Mouse (Mus musculus) midbrain, postnatal 0 days (tissue): ENCODE measurements around the gene Tspan14. TPM values are rescaled to one million over a fixed set of nuclear protein-coding genes. Genes with fewer than 3 reads are reported as not detected.

ENCODE experiments used
- ATAC-seq: fragments of 200-750 bp; cut with Nextera tagmentation; 2 replicates; pipeline ENCODE4 v1.8.0; 2017; ENCODE audit warnings: moderate number of reproducible peaks, mild to moderate bottlenecking, moderate TSS enrichment, moderate library complexity; ENCODE audit not compliant: low FRiP score
- DNase-seq: peaks from one replicate; pipeline ENCODE4 v3.0.0-alpha.2; 2015; ENCODE audit warnings: low spot score
- H3K27ac ChIP-seq: fragments of 300-500 bp; sonication (generic); 2 replicates; pipeline ENCODE4 v1.5.1; 2014; ENCODE audit warnings: low read depth, mild to moderate bottlenecking, low read length, mixed read lengths
- H3K27me3 ChIP-seq: fragments of 300-500 bp; sonication (generic); 2 replicates; pipeline ENCODE4 v1.6.1; 2014; ENCODE audit warnings: low read length, control low read depth, mixed read lengths; ENCODE audit not compliant: insufficient read depth
- H3K36me3 ChIP-seq: fragments of 300-500 bp; sonication (generic); 2 replicates; pipeline ENCODE4 v1.6.1; 2014; ENCODE audit warnings: low read length, control low read depth, mixed read lengths; ENCODE audit not compliant: insufficient read depth
- H3K4me1 ChIP-seq: fragments of 300-500 bp; sonication (generic); 2 replicates; pipeline ENCODE4 v1.6.1; 2014; ENCODE audit warnings: mild to moderate bottlenecking, control low read depth, antibody characterized with exemption, low read length, mixed read lengths; ENCODE audit not compliant: insufficient read depth
- H3K4me2 ChIP-seq: fragments of 300-500 bp; sonication (generic); 2 replicates; pipeline ENCODE4 v1.6.1; 2014; ENCODE audit warnings: low read depth, mild to moderate bottlenecking, low read length, mixed read lengths; ENCODE audit not compliant: poor library complexity, severe bottlenecking
- H3K4me3 ChIP-seq: fragments of 300-500 bp; sonication (generic); 2 replicates; pipeline ENCODE4 v1.5.1; 2014; ENCODE audit warnings: low read depth, mild to moderate bottlenecking, low read length, moderate library complexity
- H3K9ac ChIP-seq: fragments of 300-500 bp; sonication (generic); replicated peaks from 2 replicates; pipeline ENCODE4 v1.6.1; 2014; ENCODE audit warnings: mild to moderate bottlenecking, low read length, moderate library complexity, mixed read lengths; ENCODE audit not compliant: poor library complexity, severe bottlenecking
- H3K9me3 ChIP-seq: fragments of 300-500 bp; sonication (generic); 2 replicates; pipeline ENCODE4 v1.6.1; 2016; ENCODE audit warnings: low read length, control low read depth
- CTCF ChIP-seq: IDR thresholded peaks from 2 replicates; pipeline ENCODE4 v1.5.1; 2016; ENCODE audit warnings: antibody characterized with exemption, mild to moderate bottlenecking
- WGBS: fragments of 180-500 bp; shearing (Covaris S2); extraction: QIAGEN DNeasy Blood & Tissue Kit; methylation state at CpG from one replicate; pipeline ENCODE4 v1.1.7; 2014; 5-methylcytosine and 5-hydroxymethylcytosine counted together
- polyA plus RNA-seq: library from polyadenylated mRNA; unstranded; fragments of >200 nt; fragmentation: Nextera tagmentation; extraction: Ambion mirVana; gene quantifications from 2 replicates; pipeline ENCODE4 v1.2.1, GENCODE M21; 2015
- total RNA-seq: library from RNA; depleted of rRNA; stranded (reverse); fragments of >200 nt; gene quantifications from 2 replicates; pipeline ENCODE4 v1.2.3, GENCODE M21; 2014; rRNA removed

Gene Tspan14
- total RNA-seq (31.2 and 31.8 TPM in 2 replicates), polyA plus RNA-seq (28.3 and 31.3 TPM in 2 replicates)

DNA sequence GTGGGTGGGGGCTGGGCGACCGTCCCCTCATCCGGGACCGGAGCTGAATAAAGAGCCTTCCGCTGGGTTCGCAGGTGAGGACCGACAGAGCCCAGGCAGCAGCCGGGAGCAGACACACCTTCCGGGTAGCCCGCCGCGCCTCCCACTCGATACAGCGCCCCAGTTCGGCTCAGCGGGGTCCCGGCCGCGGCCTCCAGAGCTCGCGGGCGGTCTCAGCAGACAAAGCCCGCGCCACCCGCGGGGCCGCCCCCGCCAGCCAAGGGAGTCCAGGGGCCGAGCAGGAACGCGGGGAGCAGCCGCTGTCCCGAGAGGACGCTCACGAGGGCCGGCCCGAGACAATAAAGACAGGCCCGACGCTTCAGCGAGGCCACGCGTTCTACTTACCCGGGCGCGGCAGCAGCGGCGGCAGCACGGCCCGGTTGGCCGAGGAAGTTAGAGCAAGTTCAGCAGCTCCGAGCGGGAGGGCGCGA is at the start of gene Tspan14:
Gene Tspan14, minus strand, starts transcription at position 416 of the 470 bp plus-strand sequence.
- DNase-seq (no peak), ATAC-seq (peak; percentile 57; the same call in 1 of the 2 replicates)
- H3K9ac ChIP-seq, result peak within 1 kb of the TSS; percentile 83
- no peaks in the 10 kb centered on the region for H3K27me3 ChIP-seq
- no peaks in the 10 kb centered on the region for H3K9me3 ChIP-seq
- no peak for TF ChIP-seq CTCF
- H3K4me1 ChIP-seq, result peaks cover 5% of the 10 kb centered on the region
- peak within 1 kb of the TSS; percentile 90 for H3K27ac ChIP-seq
- under 1% methylated on average over 50 of the region's 54 CpGs for WGBS
- no peaks in the 10 kb centered on the region for H3K36me3 ChIP-seq
- peak within 1 kb of the TSS; percentile 87 for H3K4me2 ChIP-seq
- H3K4me3 ChIP-seq, result peak within 1 kb of the TSS; percentile 77

DNA sequence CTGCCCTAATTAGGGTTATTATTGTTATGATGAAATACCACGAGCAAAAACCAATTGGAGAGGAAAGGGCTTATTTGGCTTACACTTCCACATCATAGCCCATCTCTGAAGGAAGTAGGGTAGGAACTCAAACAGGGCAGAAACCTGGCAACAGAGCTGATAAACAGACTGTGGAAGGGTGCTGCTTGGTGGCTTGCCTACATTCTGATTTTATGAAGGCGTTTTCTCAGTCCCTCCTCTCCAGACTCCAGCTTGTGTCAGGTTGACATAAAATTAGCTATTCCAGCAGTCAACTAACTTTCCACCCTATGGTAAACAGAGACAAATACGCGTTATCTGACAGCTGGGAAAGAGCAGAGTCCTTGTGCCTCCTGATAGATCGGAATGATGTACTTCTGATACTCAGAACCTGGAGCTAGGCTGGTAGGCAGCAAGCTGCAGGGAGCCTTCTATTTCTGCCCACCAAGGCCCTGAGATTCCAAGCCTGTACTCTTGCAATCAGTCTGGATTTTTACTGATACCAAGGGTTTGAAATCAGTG is 48.2 kb upstream of the Tspan14 start:
- H3K4me1 ChIP-seq, result no peaks in the 10 kb centered on the region
- WGBS, result 76% methylated on average over 5 of the region's 5 CpGs
- H3K9me3 ChIP-seq, result no peaks in the 10 kb centered on the region
- no peak overlapping the region for H3K9ac ChIP-seq
- no peaks in the 10 kb centered on the region for H3K36me3 ChIP-seq
- H3K4me3 ChIP-seq, result no peak overlapping the region
- ATAC-seq (no peak), DNase-seq (no peak)
- no peak overlapping the region for H3K27ac ChIP-seq
- no peak for TF ChIP-seq CTCF
- no peak overlapping the region for H3K4me2 ChIP-seq
- H3K27me3 ChIP-seq, result no peaks in the 10 kb centered on the region

DNA sequence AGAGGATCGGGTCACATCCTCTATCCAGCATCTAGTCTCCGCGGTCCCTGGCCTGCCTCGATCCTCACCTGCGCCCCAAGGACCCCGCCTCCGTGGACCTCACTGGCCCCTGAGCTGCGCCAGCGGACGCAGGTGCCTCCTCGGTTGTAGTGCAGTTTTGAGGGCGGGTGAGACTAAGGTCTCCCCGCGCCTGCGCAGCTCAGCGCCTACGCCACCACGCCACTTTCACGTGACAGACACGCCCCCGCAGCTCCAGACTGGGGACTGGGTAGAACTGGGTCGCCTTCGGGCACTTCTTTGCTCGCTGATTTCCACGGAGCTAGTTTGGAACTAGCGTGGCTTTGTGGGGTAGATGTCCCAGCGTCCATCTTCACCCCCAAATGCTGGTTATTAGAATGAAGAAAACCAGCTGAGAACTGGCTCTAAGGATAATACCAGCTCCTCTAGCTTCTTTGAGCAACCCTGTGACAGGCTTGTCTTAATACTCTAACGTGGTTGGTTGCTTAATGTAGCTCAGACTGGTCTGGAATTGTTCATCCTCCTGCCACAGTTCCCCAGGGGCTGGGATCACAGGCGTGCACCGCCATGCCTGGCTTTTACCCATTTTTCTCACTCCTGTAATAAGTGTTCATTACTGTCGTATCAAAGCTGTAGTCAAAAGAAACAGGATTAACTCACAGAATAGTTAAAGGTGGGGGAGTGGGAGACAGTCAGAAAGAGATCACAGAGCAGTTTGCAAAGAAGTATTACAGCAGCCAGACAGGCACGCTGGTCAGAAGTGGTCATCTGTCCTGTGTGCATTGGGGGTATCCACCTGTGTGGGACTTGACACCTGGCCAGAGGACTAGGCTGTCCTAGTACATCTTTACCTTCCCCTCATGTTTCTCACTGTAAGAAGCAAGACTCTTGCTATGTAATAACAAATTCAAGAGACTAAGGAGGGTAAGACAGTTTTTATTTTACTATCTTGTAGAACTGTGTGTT is 47.3 kb upstream of the Tspan14 start, which contains the start of gene Fam213a:
Gene Fam213a, minus strand, starts transcription at position 159 of the 984 bp plus-strand sequence.
- Histone ChIP-seq H3K4me3 (peak within 1 kb of the TSS; percentile 54), H3K27ac (peak within 1 kb of the TSS; percentile 81), H3K9me3 (no peaks in the 10 kb centered on the region), H3K4me1 (no peaks in the 10 kb centered on the region), H3K4me2 (peak within 1 kb of the TSS; percentile 75), H3K9ac (peak within 1 kb of the TSS; percentile 73), H3K36me3 (no peaks in the 10 kb centered on the region), H3K27me3 (no peaks in the 10 kb centered on the region)
- ATAC-seq (peak; percentile 99), DNase-seq (peak; percentile 95)
- TF ChIP-seq CTCF, result no peak
- 1% methylated on average over 32 of the region's 32 CpGs for WGBS

- Histone ChIP-seq H3K4me1 (no peaks in the 10 kb centered on the region), H3K4me3 (peak overlapping the region; percentile 54), H3K27ac (peak overlapping the region; percentile 81), H3K4me2 (peak overlapping the region; percentile 75), H3K9ac (peak overlapping the region; percentile 73), H3K9me3 (no peaks in the 10 kb centered on the region), H3K27me3 (no peaks in the 10 kb centered on the region), H3K36me3 (no peaks in the 10 kb centered on the region)
- TF ChIP-seq CTCF, result no peak
- ATAC-seq (peak; percentile 2; the same call in 1 of the 2 replicates), DNase-seq (no peak)
- WGBS, result 10% methylated on average over 9 of the region's 9 CpGs
Measured at GRCm38 (mm10) chr14:41013143-41013542, 46.5 kb upstream of the Tspan14 start.

GRCm38 (mm10) chr14:41011916-41012315 is 45.3 kb upstream of the Tspan14 start:
- H3K4me3 ChIP-seq, result no peak overlapping the region
- no peak overlapping the region for H3K4me2 ChIP-seq
- no peaks in the 10 kb centered on the region for H3K9me3 ChIP-seq
- no peak overlapping the region for H3K9ac ChIP-seq
- ATAC-seq (no peak), DNase-seq (no peak)
- H3K36me3 ChIP-seq, result no peaks in the 10 kb centered on the region
- TF ChIP-seq CTCF, result no peak
- 83% methylated on average over 3 of the region's 3 CpGs for WGBS
- H3K4me1 ChIP-seq, result no peaks in the 10 kb centered on the region
- H3K27ac ChIP-seq, result no peak overlapping the region
- H3K27me3 ChIP-seq, result no peaks in the 10 kb centered on the region
